Mouse (Mus musculus): ENCODE measurements at regions not wholly inside any gene's neighbourhood (a gene's known extent, or its start where the extent isn't known, plus 50 kb on each side); places are given as distances from the start of the nearest gene placed in this dataset.
A peak's percentile ranks its signal among the peaks of the same experiment; 100 is the strongest.

- no peaks in the 10 kb centered on the region for H3K27me3 ChIP-seq (replicated peaks; ENCODE audit: insufficient read depth, low read length)
- H3K4me3 ChIP-seq (ENCODE audit: low read depth, low read length), result no peak overlapping the region
- no peak overlapping the region for H3K4me2 ChIP-seq (replicated peaks; ENCODE audit: low read depth, low read length)
- ATAC-seq (no peak), DNase-seq (ENCODE audit: low spot score) (no peak)
- H3K4me1 ChIP-seq (ENCODE audit: insufficient read depth, low read depth, low read length), result no peaks in the 10 kb centered on the region
- no peak overlapping the region for H3K27ac ChIP-seq (ENCODE audit: low read length)
- no peak overlapping the region for H3K9ac ChIP-seq (replicated peaks; ENCODE audit: low read depth)
- no peaks in the 10 kb centered on the region for H3K9me3 ChIP-seq (ENCODE audit: low read length)
- TF ChIP-seq EP300 (IDR thresholded peaks at IDR 0.05), result no peak
- TF ChIP-seq CTCF (IDR thresholded peaks at IDR 0.05), result no peak
- WGBS, result 95% methylated on average over 2 of the region's 2 CpGs
- H3K36me3 ChIP-seq (ENCODE audit: insufficient read depth, low read length), result no peaks in the 10 kb centered on the region
Observed at GRCm38 (mm10) chr9:115720841-115721240, 188.4 kb upstream of the Gadl1 start.

GRCm38 (mm10) chr9:115724063-115724462, 185.2 kb upstream of the Gadl1 start:
- no peak for ATAC-seq
- WGBS, result 38% methylated on average over 2 of the region's 2 CpGs

GRCm38 (mm10) chr9:115727361-115727760, 181.9 kb upstream of the Gadl1 start:
- H3K4me3 ChIP-seq (ENCODE audit: low read depth, low read length), result no peak overlapping the region
- no peak overlapping the region for H3K27ac ChIP-seq (ENCODE audit: low read length)
- 57% methylated on average over 5 of the region's 5 CpGs for WGBS
- no peaks in the 10 kb centered on the region for H3K9me3 ChIP-seq (ENCODE audit: low read length)
- no peak overlapping the region for H3K4me2 ChIP-seq (replicated peaks; ENCODE audit: low read depth, low read length)
- DNase-seq (ENCODE audit: low spot score) (peak; percentile 71), ATAC-seq (no peak; the same call in 1 of the 2 replicates)
- TF ChIP-seq EP300 (IDR thresholded peaks at IDR 0.05) (no peak), CTCF (IDR thresholded peaks at IDR 0.05) (no peak)
- no peaks in the 10 kb centered on the region for H3K36me3 ChIP-seq (ENCODE audit: insufficient read depth, low read length)
- no peak overlapping the region for H3K9ac ChIP-seq (replicated peaks; ENCODE audit: low read depth)
- H3K27me3 ChIP-seq (replicated peaks; ENCODE audit: insufficient read depth, low read length), result no peaks in the 10 kb centered on the region
- H3K4me1 ChIP-seq (ENCODE audit: insufficient read depth, low read depth, low read length), result no peaks in the 10 kb centered on the region

More at GRCm38 (mm10) chr9:115724063-115724462, 185.2 kb upstream of the Gadl1 start:
- DNase-seq (ENCODE audit: low spot score), result no peak
- Histone ChIP-seq H3K4me1 (ENCODE audit: insufficient read depth, low read depth, low read length) (no peaks in the 10 kb centered on the region), H3K27me3 (replicated peaks; ENCODE audit: insufficient read depth, low read length) (no peaks in the 10 kb centered on the region), H3K9ac (replicated peaks; ENCODE audit: low read depth) (no peak overlapping the region), H3K36me3 (ENCODE audit: insufficient read depth, low read length) (no peaks in the 10 kb centered on the region), H3K4me2 (replicated peaks; ENCODE audit: low read depth, low read length) (no peak overlapping the region), H3K4me3 (ENCODE audit: low read depth, low read length) (no peak overlapping the region), H3K9me3 (ENCODE audit: low read length) (no peaks in the 10 kb centered on the region), H3K27ac (ENCODE audit: low read length) (no peak overlapping the region)
- TF ChIP-seq EP300 (IDR thresholded peaks at IDR 0.05), result no peak
- TF ChIP-seq CTCF (IDR thresholded peaks at IDR 0.05), result no peak

- no peaks in the 10 kb centered on the region for H3K36me3 ChIP-seq (ENCODE audit: insufficient read depth, low read length)
- peak; percentile 60 for ATAC-seq
- H3K9me3 ChIP-seq (ENCODE audit: low read length), result no peaks in the 10 kb centered on the region
- H3K27ac ChIP-seq (ENCODE audit: low read length), result no peak overlapping the region
- H3K4me3 ChIP-seq (ENCODE audit: low read depth, low read length), result no peak overlapping the region
- H3K27me3 ChIP-seq (replicated peaks; ENCODE audit: insufficient read depth, low read length), result no peaks in the 10 kb centered on the region
- DNase-seq (ENCODE audit: low spot score), result peak; percentile 72
- WGBS, result 51% methylated on average over 6 of the region's 6 CpGs
- no peak overlapping the region for H3K9ac ChIP-seq (replicated peaks; ENCODE audit: low read depth)
- TF ChIP-seq CTCF (IDR thresholded peaks at IDR 0.05) (no peak), EP300 (IDR thresholded peaks at IDR 0.05) (no peak)
- H3K4me1 ChIP-seq (ENCODE audit: insufficient read depth, low read depth, low read length), result no peaks in the 10 kb centered on the region
- no peak overlapping the region for H3K4me2 ChIP-seq (replicated peaks; ENCODE audit: low read depth, low read length)
Observed at GRCm38 (mm10) chr9:115731557-115731956, 177.7 kb upstream of the Gadl1 start.

GRCm38 (mm10) chr9:115733104-115733503, 176.2 kb upstream of the Gadl1 start:
- no peak for ATAC-seq
- 86% methylated on average over 4 of the region's 4 CpGs for WGBS
- H3K4me2 ChIP-seq (replicated peaks; ENCODE audit: low read depth, low read length), result no peak overlapping the region

GRCm38 (mm10) chr9:115739984-115740383, 169.3 kb upstream of the Gadl1 start:
- DNase-seq (ENCODE audit: low spot score) (no peak), ATAC-seq (no peak)
- H3K27me3 ChIP-seq (replicated peaks; ENCODE audit: insufficient read depth, low read length), result no peaks in the 10 kb centered on the region
- WGBS, result 70% methylated on average over 5 of the region's 5 CpGs
- H3K4me1 ChIP-seq (ENCODE audit: insufficient read depth, low read depth, low read length), result no peaks in the 10 kb centered on the region
- H3K4me2 ChIP-seq (replicated peaks; ENCODE audit: low read depth, low read length), result no peak overlapping the region
- H3K36me3 ChIP-seq (ENCODE audit: insufficient read depth, low read length), result no peaks in the 10 kb centered on the region
- H3K27ac ChIP-seq (ENCODE audit: low read length), result no peak overlapping the region
- H3K9ac ChIP-seq (replicated peaks; ENCODE audit: low read depth), result no peak overlapping the region
- no peaks in the 10 kb centered on the region for H3K9me3 ChIP-seq (ENCODE audit: low read length)
- no peak for TF ChIP-seq EP300 (IDR thresholded peaks at IDR 0.05)
- no peak for TF ChIP-seq CTCF (IDR thresholded peaks at IDR 0.05)
- no peak overlapping the region for H3K4me3 ChIP-seq (ENCODE audit: low read depth, low read length)

More at GRCm38 (mm10) chr9:115733104-115733503, 176.2 kb upstream of the Gadl1 start:
- no peak for TF ChIP-seq EP300 (IDR thresholded peaks at IDR 0.05)
- no peak overlapping the region for H3K9ac ChIP-seq (replicated peaks; ENCODE audit: low read depth)
- H3K4me3 ChIP-seq (ENCODE audit: low read depth, low read length), result no peak overlapping the region
- H3K27ac ChIP-seq (ENCODE audit: low read length), result no peak overlapping the region
- DNase-seq (ENCODE audit: low spot score), result no peak
- no peaks in the 10 kb centered on the region for H3K36me3 ChIP-seq (ENCODE audit: insufficient read depth, low read length)
- H3K9me3 ChIP-seq (ENCODE audit: low read length), result no peaks in the 10 kb centered on the region
- H3K27me3 ChIP-seq (replicated peaks; ENCODE audit: insufficient read depth, low read length), result no peaks in the 10 kb centered on the region
- no peaks in the 10 kb centered on the region for H3K4me1 ChIP-seq (ENCODE audit: insufficient read depth, low read depth, low read length)

- TF ChIP-seq CTCF (IDR thresholded peaks at IDR 0.05), result no peak
- no peak for TF ChIP-seq EP300 (IDR thresholded peaks at IDR 0.05)
- H3K9ac ChIP-seq (replicated peaks; ENCODE audit: low read depth), result no peak overlapping the region
- no peak overlapping the region for H3K4me3 ChIP-seq (ENCODE audit: low read depth, low read length)
- no peaks in the 10 kb centered on the region for H3K27me3 ChIP-seq (replicated peaks; ENCODE audit: insufficient read depth, low read length)
- H3K4me2 ChIP-seq (replicated peaks; ENCODE audit: low read depth, low read length), result no peak overlapping the region
- H3K36me3 ChIP-seq (ENCODE audit: insufficient read depth, low read length), result no peaks in the 10 kb centered on the region
- H3K9me3 ChIP-seq (ENCODE audit: low read length), result no peaks in the 10 kb centered on the region
- ATAC-seq (no peak), DNase-seq (ENCODE audit: low spot score) (peak; percentile 5)
- no peak overlapping the region for H3K27ac ChIP-seq (ENCODE audit: low read length)
- no peaks in the 10 kb centered on the region for H3K4me1 ChIP-seq (ENCODE audit: insufficient read depth, low read depth, low read length)
- WGBS, result 77% methylated on average over 9 of the region's 9 CpGs
Observed at GRCm38 (mm10) chr9:115746436-115746835, 162.8 kb upstream of the Gadl1 start.

Data from lung, postnatal 0 days (tissue).